Mouse (Mus musculus) megakaryocyte, embryonic 14.5 days (primary cell): Measurements from ENCODE around the gene Add1.

Source experiments
- FLI1 ChIP-seq: IDR thresholded peaks from 2 replicates; pipeline ENCODE4 v1.6.1; 2012; ENCODE audit warnings: low read length, inconsistent platforms, mixed read lengths
- GATA1 ChIP-seq: IDR thresholded peaks from 3 replicates; pipeline ENCODE4 v1.6.1; 2012; ENCODE audit warnings: mixed read lengths, low read length, inconsistent platforms, borderline replicate concordance

- TF ChIP-seq GATA1: no peak
- TF ChIP-seq FLI1: no peak
Measured at GRCm38 (mm10) chr5:34551821-34552220, 21.6 kb upstream of the Add1 start.
